ENCODE assay signal across 7 mouse cellular contexts in the genomic region with DNA sequence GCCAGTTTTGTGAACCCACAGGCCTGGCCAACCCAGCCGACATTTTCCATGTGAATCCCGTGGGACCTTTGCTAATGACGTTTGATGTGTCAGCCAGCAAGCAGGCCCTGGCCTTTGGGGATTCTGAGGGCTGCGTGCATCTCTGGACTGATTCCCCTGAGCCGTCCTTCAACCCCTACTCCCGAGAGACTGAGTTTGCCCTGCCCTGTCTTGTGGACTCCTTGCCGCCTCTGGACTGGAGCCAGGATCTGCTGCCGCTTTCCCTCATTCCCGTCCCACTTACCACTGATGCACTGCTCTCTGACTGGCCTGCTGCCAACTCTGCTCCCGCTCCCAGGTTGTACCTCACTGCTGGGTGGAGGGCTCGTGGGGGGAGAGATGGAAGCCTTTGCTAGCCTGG. TPM values are rescaled to one million over a fixed set of nuclear protein-coding genes. Genes with fewer than 3 reads are reported as not detected.
A peak's percentile ranks its signal among the peaks of the same experiment; 100 is the strongest.
DNase-seq lines count a peak whose midpoint lies in the region; ATAC-seq lines count a peak whose summit lies in the region.

No protein-coding gene starts in this region.

- H3K27me3 ChIP-seq in liver, embryonic 12.5 days (replicated peaks) = no peaks in the 10 kb centered on the region
- H3K27me3 ChIP-seq in heart, embryonic 16.5 days (ENCODE audit: control insufficient read depth, insufficient read depth, low read length) = no peaks in the 10 kb centered on the region
- H3K27me3 ChIP-seq in midbrain, embryonic 16.5 days (ENCODE audit: control insufficient read depth, insufficient read depth, low read depth, low read length) = no peaks in the 10 kb centered on the region

- peaks cover 5% of the 10 kb centered on the region for H3K4me1 ChIP-seq in liver, embryonic 12.5 days
- H3K4me1 ChIP-seq in heart, embryonic 16.5 days (ENCODE audit: control insufficient read depth, insufficient read depth, low read length) = peaks cover 17% of the 10 kb centered on the region
- H3K4me1 ChIP-seq in midbrain, embryonic 16.5 days (ENCODE audit: control insufficient read depth, insufficient read depth, low read length) = no peaks in the 10 kb centered on the region; the same call in 1 of the 2 replicates

- ATAC-seq in liver, embryonic 12.5 days = no peak
- peak; percentile 76 for ATAC-seq in heart, embryonic 16.5 days (replicated peaks; ENCODE audit: extremely low read depth, insufficient read depth, low FRiP score)
- no peak for ATAC-seq in midbrain, embryonic 16.5 days
- ATAC-seq in megakaryocyte, adult 5-6 weeks (ENCODE audit: poor library complexity, severe bottlenecking) = no peak
- ATAC-seq in monocyte, adult 5-6 weeks (replicated peaks; ENCODE audit: insufficient number of reproducible peaks, low FRiP score, low TSS enrichment, poor library complexity, severe bottlenecking) = no peak

- no peak overlapping the region for H3K9ac ChIP-seq in liver, embryonic 12.5 days
- peak overlapping the region; percentile 42 for H3K9ac ChIP-seq in heart, embryonic 16.5 days (ENCODE audit: low read length)
- H3K9ac ChIP-seq in midbrain, embryonic 16.5 days (ENCODE audit: low read depth, low read length) = no peak overlapping the region

- H3K9me3 ChIP-seq in liver, embryonic 12.5 days (replicated peaks) = no peaks in the 10 kb centered on the region
- no peaks in the 10 kb centered on the region for H3K9me3 ChIP-seq in heart, embryonic 16.5 days (replicated peaks; ENCODE audit: control insufficient read depth, low read length)
- no peaks in the 10 kb centered on the region for H3K9me3 ChIP-seq in midbrain, embryonic 16.5 days (replicated peaks; ENCODE audit: control insufficient read depth, low read length, poor library complexity, severe bottlenecking)

- no peak overlapping the region for H3K27ac ChIP-seq in liver, embryonic 12.5 days
- peak overlapping the region; percentile 90 for H3K27ac ChIP-seq in heart, embryonic 16.5 days (ENCODE audit: low read length)
- 0 out of 2 replicates have a peak overlapping the region, but pooled peaks have one; percentile 10 for H3K27ac ChIP-seq in midbrain, embryonic 16.5 days (ENCODE audit: low read length)

- H3K4me3 ChIP-seq in liver, embryonic 12.5 days = no peak overlapping the region
- peak overlapping the region; percentile 15 for H3K4me3 ChIP-seq in heart, embryonic 16.5 days (ENCODE audit: low read length)
- no peak overlapping the region for H3K4me3 ChIP-seq in midbrain, embryonic 16.5 days (ENCODE audit: low read depth, low read length)

- DNase-seq in liver = peak; percentile 20
- peak; percentile 48 for DNase-seq in brain, adult 2 months (ENCODE audit: low read depth, low spot score)

- peaks cover 79% of the 10 kb centered on the region for H3K36me3 ChIP-seq in liver, embryonic 12.5 days
- peaks cover 38% of the 10 kb centered on the region for H3K36me3 ChIP-seq in heart, embryonic 16.5 days (ENCODE audit: control insufficient read depth, insufficient read depth)
- H3K36me3 ChIP-seq in midbrain, embryonic 16.5 days (ENCODE audit: control insufficient read depth, insufficient read depth, low read length) = peaks cover 23% of the 10 kb centered on the region

- no peak overlapping the region for H3K4me2 ChIP-seq in liver, embryonic 12.5 days
- peak overlapping the region; percentile 53 for H3K4me2 ChIP-seq in heart, embryonic 16.5 days (ENCODE audit: low read depth, low read length)
- H3K4me2 ChIP-seq in midbrain, embryonic 16.5 days (ENCODE audit: low read length) = no peak overlapping the region

- WGBS in liver, embryonic 12.5 days (ENCODE audit: insufficient replicate concordance) = 83% methylated on average over 11 of the region's 11 CpGs
- WGBS in heart, embryonic 16.5 days = 14% methylated on average over 11 of the region's 11 CpGs
- 58% methylated on average over 11 of the region's 11 CpGs for WGBS in midbrain, embryonic 16.5 days

RNA-seq across cellular contexts. Expression of a gene that starts 7.0 kb away (rescaled TPM):
- polyA plus RNA-seq in liver, embryonic 12.5 days (2016; fragmentation: Nextera tagmentation; extraction: Ambion mirVana) = 17.9 and 18.3 TPM in 2 replicates
- 26.1 and 28.1 TPM in 2 replicates for polyA plus RNA-seq in heart, embryonic 16.5 days (2015; fragmentation: Nextera tagmentation; extraction: Ambion mirVana)
- polyA plus RNA-seq in midbrain, embryonic 16.5 days (2015; fragmentation: Nextera tagmentation; extraction: Ambion mirVana) = 20.8 and 22.3 TPM in 2 replicates
- 17.3 and 17.7 TPM in 2 replicates for total RNA-seq in megakaryocyte, adult 5-6 weeks (2015)
- total RNA-seq in megakaryocyte, adult 5-6 weeks (2017) = 14.0 and 14.9 TPM in 2 replicates
- 12.1 to 21.8 TPM (median 14.6 TPM) in 3 replicates for total RNA-seq in monocyte, adult 5-6 weeks (2017)

RNA-seq across cellular contexts. Expression of a gene that starts 11.6 kb away (rescaled TPM):
- not detected in 2 replicates for polyA plus RNA-seq in liver, embryonic 12.5 days (2016; fragmentation: Nextera tagmentation; extraction: Ambion mirVana)
- 4.3 and 6.0 TPM in 2 replicates for polyA plus RNA-seq in heart, embryonic 16.5 days (2015; fragmentation: Nextera tagmentation; extraction: Ambion mirVana)
- 0.14 and 0.15 TPM in 2 replicates for polyA plus RNA-seq in midbrain, embryonic 16.5 days (2015; fragmentation: Nextera tagmentation; extraction: Ambion mirVana)
- not detected in 2 replicates for total RNA-seq in megakaryocyte, adult 5-6 weeks (2015)
- total RNA-seq in megakaryocyte, adult 5-6 weeks (2017) = 0.12 TPM in 1 of 2 replicates, not detected in the other
- not detected in 3 replicates for total RNA-seq in monocyte, adult 5-6 weeks (2017)

RNA-seq across cellular contexts. Expression of a gene that starts 12.1 kb away (rescaled TPM):
- polyA plus RNA-seq in liver, embryonic 12.5 days (2016; fragmentation: Nextera tagmentation; extraction: Ambion mirVana) = 107 and 114 TPM in 2 replicates
- 184 and 195 TPM in 2 replicates for polyA plus RNA-seq in heart, embryonic 16.5 days (2015; fragmentation: Nextera tagmentation; extraction: Ambion mirVana)
- polyA plus RNA-seq in midbrain, embryonic 16.5 days (2015; fragmentation: Nextera tagmentation; extraction: Ambion mirVana) = 185 and 191 TPM in 2 replicates
- total RNA-seq in megakaryocyte, adult 5-6 weeks (2015) = 73.3 and 78.6 TPM in 2 replicates
- 81.0 and 84.5 TPM in 2 replicates for total RNA-seq in megakaryocyte, adult 5-6 weeks (2017)
- 31.0 to 45.3 TPM (median 42.6 TPM) in 3 replicates for total RNA-seq in monocyte, adult 5-6 weeks (2017)

RNA-seq across cellular contexts. Expression of a gene that starts 27.4 kb away (rescaled TPM):
- polyA plus RNA-seq in liver, embryonic 12.5 days (2016; fragmentation: Nextera tagmentation; extraction: Ambion mirVana) = 183 and 187 TPM in 2 replicates
- polyA plus RNA-seq in heart, embryonic 16.5 days (2015; fragmentation: Nextera tagmentation; extraction: Ambion mirVana) = 567 and 572 TPM in 2 replicates
- 247 and 265 TPM in 2 replicates for polyA plus RNA-seq in midbrain, embryonic 16.5 days (2015; fragmentation: Nextera tagmentation; extraction: Ambion mirVana)
- total RNA-seq in megakaryocyte, adult 5-6 weeks (2015) = 158 and 160 TPM in 2 replicates
- total RNA-seq in megakaryocyte, adult 5-6 weeks (2017) = 95.0 and 116 TPM in 2 replicates
- total RNA-seq in monocyte, adult 5-6 weeks (2017) = 72.5 to 84.0 TPM (median 77.3 TPM) in 3 replicates

RNA-seq across cellular contexts. Expression of a gene that starts 39.8 kb away (rescaled TPM):
- polyA plus RNA-seq in liver, embryonic 12.5 days (2016; fragmentation: Nextera tagmentation; extraction: Ambion mirVana) = 8.4 and 8.8 TPM in 2 replicates
- 11.3 and 11.8 TPM in 2 replicates for polyA plus RNA-seq in heart, embryonic 16.5 days (2015; fragmentation: Nextera tagmentation; extraction: Ambion mirVana)
- 20.4 and 20.9 TPM in 2 replicates for polyA plus RNA-seq in midbrain, embryonic 16.5 days (2015; fragmentation: Nextera tagmentation; extraction: Ambion mirVana)
- 25.5 and 28.5 TPM in 2 replicates for total RNA-seq in megakaryocyte, adult 5-6 weeks (2015)
- 20.2 and 33.6 TPM in 2 replicates for total RNA-seq in megakaryocyte, adult 5-6 weeks (2017)
- 17.5 to 30.8 TPM (median 30.3 TPM) in 3 replicates for total RNA-seq in monocyte, adult 5-6 weeks (2017)
